Mouse (Mus musculus) adrenal gland, adult 8-10 months (tissue): ENCODE measurements at regions not wholly inside any gene's neighbourhood (a gene's known extent, or its start where the extent isn't known, plus 50 kb on each side); places are given as distances from the start of the nearest gene placed in this dataset.
A peak's percentile ranks its signal among the peaks of the same experiment; 100 is the strongest.
"Not testable (repeated sequence)": the region's sequence is repeated elsewhere in the genome, so short reads cannot be mapped to it uniquely, and the experiment has no call there.

Experiments used
- DNase-seq: peaks from one replicate; pipeline ENCODE4 v3.0.0; 2022

DNA sequence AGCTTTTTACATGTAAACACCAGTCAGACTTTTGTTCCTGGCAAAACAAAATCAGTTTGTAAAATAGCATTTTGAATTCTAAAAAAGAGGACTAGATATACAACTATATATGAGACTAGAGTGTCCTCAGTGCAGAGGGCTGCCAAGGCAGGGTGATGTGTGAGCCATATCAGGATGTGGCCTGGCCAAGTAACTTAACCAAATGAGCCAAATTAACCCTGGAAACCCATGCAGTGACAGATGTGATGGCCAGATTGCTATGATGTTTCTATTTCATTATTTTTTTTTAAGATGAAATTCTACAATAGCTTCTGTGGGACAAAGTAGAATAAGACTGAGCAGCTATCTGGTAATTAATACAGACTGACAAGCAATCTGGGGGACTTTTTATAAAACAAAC, 181.8 kb downstream of the Nova1 start:
- no peak for DNase-seq

DNA sequence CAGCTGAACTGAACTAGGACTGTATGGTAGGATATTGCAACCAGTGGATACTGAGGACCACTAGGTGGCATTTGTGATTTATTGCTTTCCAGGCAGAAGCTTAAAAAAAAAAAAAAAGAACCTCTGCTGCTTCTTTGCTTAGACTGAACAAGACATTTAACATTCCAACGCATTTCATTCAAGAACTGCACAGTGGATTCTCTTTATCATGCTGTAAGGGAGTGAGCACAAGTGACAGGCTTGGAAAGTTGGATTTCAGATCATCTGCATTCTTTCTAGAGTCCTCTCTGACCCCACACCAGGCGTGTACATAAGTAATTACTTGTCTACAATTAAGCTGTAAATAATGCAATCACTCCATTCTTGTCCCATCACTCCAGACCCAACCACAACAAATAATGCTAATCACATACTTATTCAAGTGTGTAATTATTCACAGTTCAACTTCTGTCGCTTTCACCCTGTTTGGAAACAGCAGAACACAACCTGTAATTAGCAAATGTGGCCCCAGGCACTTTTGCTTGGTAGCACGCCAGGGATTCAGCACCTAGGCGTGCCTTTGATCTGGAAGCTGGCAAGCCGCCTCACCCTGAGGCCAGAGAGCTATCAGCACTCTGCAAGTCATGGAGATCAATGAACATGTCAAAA, 183.5 kb downstream of the Nova1 start:
- DNase-seq, result no peak

DNA sequence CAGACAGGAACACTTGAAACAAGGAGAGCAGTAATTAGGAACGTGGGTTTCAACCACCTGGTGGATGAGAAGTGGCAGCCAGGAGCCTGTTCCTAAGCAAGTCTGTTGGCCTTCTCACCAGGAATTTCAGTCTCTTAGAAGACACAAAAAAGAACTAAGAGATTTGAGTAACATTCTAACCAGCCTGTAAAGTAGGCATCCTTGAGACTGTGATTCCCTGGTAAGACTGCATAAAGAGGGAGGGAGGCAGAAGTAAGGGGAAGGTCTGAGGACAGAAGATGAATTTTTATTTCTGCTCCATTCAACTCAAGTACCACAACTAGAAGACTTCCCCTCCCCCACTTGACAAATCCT, 184.0 kb downstream of the Nova1 start:
- no peak for DNase-seq

DNA sequence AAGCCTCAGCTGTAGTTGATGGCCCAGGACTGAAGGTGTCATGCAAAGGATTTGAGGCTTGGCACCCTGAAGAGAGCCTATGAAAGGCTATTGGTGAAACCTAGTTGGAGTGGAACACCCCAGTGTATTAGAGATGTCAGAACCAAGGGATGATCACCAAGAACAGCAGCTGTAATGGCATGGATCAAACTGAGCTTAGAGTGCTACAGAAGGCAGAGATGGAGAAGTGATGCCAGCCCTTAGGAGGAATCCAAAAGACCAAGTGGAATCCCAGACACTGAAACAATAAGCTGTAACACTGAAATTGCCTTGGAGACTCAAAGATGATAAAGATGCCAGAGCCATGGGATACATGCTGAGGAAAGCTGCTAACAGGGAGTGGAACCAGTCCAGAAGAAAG, 186.3 kb downstream of the Nova1 start:
- not testable (repeated sequence) for DNase-seq

DNA sequence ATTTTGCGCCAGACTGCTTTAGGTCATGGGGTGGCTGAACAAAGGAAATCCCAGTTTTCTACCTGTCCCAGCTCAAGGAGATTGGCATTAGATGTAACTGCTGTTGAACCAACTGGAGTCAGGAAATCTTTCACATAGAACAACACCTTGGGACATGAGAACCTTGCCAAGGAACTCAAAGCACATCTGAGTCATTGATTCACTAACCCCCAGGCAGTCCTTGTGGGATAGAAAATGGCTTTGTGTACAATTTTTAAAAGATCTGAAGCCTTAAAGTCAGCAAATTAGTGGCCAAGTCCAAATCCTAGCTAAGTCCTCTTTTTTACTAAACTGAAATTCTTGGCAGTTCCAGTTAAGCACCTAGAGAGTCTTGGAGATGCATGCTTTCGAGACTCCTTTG, 191.4 kb downstream of the Nova1 start:
- no peak for DNase-seq

DNA sequence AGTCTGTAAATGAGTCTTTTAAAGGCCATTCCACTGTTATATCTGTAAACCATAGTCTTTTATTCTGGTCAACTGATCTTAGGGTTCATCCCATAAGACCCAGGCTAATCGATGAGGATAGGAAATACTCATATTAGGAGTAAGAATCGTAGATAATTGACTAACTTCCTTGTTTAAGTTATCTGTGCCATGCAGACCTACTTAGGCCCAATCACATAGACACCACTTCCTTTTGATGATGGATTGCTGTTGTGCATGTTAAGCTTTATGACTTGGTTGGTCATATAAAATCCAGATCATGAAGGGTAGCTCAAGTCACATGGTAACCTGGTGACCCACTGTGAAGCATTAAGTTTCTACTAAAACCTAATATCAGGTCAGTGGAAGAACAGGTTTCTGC, 207.3 kb downstream of the Nova1 start:
- DNase-seq, result no peak

DNA sequence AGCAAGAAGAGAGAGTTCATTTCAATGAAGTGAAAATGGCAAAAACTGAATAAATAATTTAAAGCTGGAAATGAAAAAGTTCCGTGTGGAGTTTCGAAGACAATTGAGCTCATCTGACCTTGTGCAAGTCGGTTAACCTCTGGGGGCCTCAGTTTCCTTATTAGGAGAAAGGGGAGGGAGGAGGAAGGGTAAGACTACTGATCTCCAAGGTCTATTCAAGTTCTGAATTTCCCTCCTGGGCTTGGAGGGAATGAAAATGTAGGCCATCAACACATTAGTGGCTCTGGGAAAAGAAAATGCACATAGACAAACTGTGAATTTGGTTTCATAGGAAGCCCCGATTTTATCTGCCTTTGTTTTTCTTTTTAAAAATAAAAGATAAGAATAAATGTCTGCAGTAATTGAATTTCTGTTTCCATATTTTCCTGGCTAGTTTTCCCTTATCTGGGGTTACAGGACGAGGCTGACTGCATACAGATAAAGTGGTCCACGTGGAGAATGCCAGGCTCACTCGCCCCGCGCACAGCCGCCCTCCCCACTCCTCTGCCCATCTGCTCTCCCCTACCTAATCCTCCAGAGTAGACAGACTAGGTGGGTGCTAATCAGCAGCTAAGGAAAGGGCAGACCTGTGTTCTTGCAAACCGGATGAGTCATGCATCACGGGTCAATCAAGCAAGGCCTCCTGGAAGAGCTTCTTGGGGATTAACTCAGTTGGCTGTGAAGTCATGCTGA, 209.0 kb downstream of the Nova1 start:
- peak; percentile 1 for DNase-seq

DNA sequence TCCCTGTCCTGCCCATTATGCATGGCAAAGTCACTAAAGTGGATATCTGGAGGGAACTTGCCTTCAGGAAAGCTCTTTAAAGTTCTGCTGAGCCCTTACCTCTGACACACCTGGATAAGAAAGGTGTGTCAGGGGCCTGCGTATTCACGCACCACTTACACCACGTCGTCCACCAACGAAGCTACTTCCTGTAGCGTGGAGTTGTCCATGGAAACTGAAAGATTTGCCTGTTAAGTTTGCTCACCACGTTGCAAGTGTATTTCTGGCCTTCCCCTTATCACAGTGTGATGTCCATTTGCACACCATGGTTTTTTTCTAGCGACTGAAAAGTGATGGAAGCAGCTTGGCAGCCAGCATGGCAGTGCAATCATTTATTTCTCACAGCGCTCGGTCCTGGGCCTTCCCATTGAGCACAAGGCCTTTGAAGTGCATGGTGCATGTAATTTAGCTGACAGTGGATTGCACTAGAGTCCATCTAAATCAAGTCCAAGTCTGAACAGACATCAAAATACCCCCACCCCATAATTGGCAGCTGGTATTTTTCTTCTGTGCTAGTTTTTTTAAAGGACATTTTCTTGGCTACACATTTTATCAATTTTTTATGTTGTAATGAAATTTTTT, 210.3 kb downstream of the Nova1 start:
- no peak for DNase-seq

DNA sequence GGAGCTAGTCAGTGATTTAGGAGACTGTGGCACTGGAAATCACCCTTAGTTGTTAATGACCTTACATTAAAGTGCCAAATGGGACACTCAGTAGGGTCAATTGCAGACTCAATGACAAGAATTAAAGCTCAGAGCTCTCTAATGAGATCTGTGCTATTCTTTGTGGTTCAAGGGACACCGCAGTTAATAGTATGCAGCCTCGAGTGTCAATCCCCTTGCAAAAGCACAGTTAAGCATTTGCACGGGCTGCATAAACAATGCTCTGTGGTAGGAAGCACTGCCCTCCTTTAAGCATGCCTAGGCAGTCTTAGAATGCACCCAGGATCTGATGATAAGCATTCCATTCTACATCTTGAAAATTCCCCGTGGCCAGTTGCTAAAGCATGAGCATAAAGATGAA, 221.5 kb downstream of the Nova1 start:
- no peak for DNase-seq

DNA sequence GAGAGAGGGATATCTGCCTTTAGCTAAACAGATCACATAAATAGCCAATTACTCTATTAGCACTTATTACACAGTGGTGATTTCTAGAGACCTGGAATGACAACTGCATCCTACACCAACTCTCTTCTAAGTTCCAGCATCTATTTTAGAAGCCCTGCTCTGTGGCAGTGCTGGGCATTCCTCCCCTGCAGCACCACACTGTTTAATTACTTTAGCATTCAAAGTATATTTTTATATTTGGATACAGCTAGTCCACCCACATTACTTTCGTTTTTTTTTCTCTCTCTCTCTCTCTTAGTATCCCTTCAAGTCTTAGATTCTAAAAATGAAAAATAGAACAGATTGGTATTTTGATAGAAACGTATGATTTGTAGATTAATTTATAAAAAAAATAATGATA, 250.1 kb downstream of the Nova1 start:
- DNase-seq, result no peak

DNA sequence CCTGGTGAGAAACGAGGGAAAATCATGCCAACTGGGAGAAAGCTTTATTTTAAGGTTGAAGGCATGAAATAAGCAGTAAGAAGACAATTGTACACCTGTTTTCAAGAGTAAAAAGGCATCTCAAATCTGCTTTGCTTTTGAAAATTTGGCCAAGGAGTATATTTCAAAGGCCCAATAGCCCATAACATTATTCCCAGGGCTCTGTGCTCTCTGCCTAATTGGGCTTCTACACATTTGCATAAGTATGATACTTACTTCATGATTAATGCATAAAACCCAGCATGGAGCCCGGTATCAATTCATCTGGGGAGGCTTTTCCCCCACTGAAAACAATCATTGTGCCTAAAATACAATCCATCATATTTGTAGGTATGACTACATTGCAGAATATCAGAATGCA, 252.4 kb downstream of the Nova1 start:
- no peak for DNase-seq

DNA sequence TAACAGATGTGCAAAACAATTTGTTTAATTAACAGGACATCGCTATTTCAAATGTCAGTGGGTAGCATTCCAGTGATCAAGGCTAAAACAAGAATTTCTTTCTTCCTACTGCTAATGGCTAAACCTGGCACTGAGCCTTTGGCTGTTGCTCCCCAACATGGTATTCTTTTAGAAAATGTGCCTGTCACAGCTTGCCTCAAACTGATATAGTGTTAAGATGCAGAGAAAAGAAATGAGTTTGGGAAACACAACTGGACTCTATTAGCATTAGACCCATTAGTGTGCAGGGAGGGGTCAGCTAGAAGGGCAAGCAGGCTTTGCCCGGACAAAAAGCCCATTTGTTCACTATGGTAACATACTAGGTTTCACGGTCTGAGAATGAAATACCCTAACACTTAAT, 297.8 kb downstream of the Nova1 start:
- no peak for DNase-seq

DNA sequence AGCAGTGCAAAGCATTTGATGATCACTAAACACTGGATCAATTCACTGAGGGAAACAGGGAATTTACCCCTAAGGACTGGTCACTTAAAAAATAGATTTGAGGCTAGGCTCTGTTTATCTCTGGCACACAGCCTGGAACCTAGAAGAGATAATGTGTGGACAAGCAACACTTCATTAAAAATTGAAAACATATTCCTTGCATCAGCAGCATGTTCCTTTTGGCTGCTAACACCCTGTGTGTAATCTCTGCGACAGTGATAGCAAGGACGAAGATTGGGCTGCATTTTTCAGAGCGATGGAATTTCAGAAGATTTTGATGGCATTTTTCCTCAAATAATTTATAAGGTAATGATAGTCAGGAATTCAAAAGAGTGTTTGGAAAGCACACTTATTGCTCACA, 310.9 kb downstream of the Nova1 start:
- DNase-seq, result no peak

DNA sequence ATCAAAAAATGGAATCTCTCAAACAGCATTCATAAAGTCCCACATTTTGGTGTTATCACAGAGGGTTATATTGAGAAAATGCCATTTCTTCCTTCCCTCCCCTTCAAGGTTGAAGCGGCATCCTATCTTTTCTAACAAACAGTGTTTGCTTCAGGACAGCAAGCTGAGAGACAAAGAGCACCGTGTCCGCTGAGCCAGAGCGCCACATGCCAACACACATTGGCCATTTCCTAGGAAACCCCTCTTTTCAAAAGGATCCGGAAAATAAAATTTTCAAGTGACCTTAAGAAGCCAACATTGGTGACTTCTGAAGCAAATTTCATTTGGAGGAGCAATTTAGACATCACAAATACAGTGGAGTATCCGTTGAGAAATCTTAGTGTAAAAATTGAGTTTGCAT, 326.3 kb downstream of the Nova1 start:
- no peak for DNase-seq

DNA sequence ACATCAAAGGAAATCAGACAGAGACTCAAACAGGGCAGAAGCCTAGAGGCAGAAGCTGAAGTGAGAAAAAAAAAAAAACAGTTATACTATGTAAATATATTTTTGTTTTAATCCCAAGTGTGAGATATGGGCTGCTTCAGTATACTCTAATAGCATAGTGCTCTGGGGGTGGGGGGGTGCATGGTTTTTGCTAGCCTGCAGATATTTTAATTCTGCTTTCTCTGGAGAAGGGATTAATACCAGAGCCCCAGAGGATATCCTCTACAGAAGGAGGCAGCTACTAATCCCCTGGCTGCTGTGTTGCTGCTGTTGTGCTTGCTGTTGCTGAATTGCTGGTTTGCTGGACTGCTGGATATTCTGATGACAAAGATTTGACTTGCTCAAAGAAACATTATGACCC, 367.8 kb downstream of the Nova1 start:
- no peak for DNase-seq

DNA sequence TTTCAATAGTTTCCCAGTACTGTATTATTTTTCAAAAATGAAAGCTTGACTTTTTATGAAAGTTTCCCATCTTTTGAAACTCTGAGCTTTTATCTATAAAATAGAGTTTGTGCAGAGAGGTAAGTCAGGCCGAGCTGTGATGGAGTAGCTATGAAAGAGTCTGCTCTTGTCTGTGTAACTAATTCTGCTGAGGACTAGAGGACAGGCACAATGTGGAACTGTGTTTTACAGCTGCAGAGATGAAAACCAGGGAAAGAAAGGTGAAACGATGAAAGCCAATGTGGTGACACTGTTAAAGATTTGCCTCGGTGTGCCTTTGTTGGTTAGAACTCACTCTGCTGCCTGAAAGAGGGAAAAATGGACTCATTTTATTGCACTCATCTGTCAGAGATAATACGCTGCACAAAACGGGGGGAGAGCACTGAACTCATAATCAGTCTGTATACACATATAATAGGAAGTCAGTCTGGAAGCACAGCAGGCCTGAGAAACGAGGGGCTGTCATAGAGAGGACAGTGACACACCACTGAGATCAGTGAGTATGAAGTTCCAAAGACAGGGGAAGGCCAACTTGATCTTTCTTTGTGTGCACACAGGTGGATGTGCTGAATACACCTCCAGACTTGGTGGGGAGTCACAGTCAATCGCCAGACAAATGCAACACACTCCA, 373.9 kb downstream of the Nova1 start:
- DNase-seq, result no peak

DNA sequence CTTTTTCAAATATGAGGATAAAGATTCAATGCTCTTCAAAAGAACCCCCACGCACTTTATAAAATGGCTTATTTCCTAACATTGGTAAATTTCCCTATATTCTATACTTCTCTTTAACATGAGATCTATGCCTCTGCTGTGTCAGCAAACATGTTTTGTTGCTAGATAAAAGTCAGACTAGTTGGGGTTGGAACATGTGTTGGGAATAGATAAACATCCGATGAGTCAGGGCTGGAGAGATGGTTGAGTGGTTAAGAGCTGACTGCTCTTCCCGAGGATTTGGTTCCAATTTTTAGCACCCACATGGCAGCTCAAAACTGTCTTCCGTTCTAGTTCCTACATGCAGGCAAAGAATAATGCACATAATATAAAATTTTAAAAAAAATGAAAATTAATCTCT, 399.1 kb downstream of the Nova1 start:
- no peak for DNase-seq

DNA sequence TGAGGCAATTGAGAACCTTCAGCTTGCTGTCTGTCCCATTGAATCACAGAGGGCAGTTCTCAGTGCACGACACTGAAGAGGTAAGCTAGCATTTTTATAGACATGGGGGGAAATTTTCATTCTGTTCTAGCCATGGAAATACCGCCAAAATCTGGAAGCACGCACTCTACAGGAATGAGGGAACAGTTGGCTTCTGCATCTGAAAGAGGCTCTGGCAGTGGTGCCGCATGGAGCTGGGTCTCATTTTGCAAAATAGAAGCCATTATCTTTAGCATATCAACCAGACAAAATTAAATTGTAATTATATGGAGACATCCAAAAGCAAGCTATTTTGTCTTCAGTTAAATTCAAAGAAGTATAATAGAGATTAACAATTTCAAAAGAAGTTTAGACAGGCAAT, 399.7 kb downstream of the Nova1 start:
- DNase-seq, result no peak

DNA sequence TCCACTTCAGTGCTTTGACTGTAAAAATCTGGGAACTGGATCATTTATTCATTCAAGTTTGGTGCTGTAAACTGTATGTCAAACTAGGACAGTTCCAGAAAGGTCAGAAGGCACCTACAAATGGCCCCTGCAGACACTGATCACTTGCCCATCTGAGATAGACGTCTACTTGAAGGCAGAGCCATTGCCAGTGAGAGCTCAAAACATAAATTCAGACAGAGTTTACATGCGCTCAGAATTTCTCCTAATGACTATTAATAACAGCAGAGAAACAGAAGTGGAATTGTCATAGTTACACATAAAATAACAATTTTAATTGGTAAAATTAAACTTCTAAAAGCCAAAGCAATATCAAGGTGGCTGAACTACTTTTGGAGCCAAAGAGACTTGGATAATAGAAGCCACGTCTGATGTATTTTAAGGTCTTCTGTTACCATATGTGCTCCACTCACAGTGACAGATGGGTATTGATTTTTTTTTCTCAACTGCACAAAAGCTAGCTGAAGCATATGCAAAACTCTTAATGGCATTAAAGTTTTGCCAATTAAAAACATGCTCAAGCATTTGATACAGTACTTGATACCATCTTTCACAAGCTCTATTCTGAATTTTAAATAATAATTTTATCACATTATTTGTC, 401.8 kb downstream of the Nova1 start:
- DNase-seq, result no peak

DNA sequence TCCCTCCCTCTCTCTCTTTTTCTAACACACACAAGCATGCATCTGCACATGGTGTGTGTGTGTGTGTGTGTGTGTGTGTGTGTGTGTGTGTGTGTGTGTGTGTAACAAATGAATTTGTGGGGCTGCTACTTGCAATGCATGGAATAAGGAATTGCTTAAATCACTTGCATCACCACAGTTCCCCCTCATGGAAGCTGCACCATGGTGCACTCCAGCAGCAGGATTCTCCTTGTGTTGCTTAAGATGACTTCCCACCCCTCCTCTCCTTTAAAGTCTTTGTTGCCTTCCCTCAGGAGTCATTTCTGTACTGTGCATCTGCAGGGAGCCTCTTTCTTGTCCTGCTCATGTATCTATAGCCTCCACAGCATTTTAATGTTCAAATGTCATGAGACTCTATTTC, 402.5 kb downstream of the Nova1 start:
- no peak for DNase-seq

DNA sequence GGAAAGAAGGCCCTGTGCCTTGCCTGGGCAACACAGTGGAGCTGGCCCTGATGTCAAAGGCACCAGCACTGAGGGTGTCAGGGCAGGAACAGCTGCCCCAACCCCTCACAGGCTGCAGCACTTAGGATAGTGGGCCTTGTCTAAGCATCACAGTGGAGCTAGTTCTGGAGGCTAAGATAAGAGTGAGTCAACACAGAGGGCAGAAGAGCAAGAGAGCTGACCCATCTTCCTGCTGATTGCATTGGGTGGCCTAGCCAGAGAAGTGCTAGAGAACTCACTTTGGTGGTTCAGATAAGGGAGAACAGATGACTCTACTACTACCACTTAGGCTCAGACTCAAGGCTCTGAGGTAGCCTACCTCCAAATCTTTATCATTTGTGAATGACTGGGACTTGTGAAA, 413.1 kb downstream of the Nova1 start:
- DNase-seq, result no peak

DNA sequence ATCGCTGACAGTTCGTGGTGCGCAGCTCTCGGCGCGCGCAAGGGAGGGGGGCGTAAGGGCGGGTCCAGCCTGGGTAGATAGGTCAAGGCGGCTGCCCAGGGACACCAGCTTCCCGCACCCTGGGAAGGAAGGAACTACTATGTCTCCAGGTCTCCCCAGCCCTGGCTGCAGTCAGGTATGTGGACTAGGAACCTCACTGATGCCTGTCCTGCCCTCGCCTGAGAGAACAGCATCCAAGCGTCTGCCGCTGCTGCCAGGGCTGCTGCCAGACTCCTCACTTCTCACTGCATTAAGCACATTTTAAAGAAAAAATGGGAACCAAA, 419.1 kb downstream of the Nova1 start:
- no peak for DNase-seq

DNA sequence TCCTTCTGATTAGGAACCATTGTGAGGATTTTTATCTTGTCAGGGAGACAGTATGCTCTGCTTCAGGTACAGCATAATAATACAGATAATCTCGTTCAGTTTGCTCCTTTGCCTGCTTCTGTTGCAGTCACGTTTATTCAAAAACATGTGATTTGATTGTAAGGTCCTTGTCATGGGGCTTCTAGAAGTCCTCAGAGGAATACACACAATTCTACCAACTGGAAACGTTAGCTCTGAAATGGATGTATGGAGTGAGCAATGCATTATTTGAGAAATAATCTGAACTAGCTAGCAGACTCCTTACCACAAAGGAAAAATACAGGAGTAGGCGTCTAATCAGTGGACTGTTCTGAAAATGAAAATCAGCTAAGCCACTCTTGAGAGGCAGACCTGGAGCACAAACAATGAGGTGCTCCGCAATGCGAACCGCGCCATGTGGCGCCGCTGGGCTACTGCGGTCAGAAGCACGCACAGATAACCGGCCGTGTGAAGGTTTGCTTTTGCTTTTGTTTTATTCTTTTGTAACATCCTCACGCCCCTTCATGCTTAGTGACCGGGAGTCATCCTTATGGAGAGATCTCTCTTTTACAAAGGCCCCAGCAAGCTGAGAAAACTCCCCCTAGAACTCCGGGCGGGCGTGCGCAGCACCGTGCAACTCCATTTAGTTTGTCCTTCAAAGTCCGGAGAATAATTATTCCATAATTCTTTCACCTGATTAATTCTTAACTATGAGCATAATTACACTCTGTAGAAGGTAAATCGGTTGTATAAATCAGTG, 419.7 kb downstream of the Nova1 start:
- DNase-seq, result no peak
